ENCODE assay signal across 9 mouse cellular contexts in genomic region chr9:45936883-45937282, GRCm38 (mm10). TPM values are rescaled to one million over a fixed set of nuclear protein-coding genes. Genes with fewer than 3 reads are reported as not detected.
DNase-seq lines count a peak whose midpoint lies in the region; ATAC-seq and TF ChIP-seq lines count a peak whose summit lies in the region.
"Had no signal": no experiment of that assay in that cellular context is flagged by ENCODE, and none has a peak within 500 bp of the region (broad histone marks: within the 10 kb centered on the region; RNA-seq: fewer than 3 reads in every experiment).

No protein-coding gene starts in this region.

- no peaks in the 10 kb centered on the region for H3K9me3 ChIP-seq in midbrain, embryonic 10.5 days (replicated peaks)
- H3K9me3 ChIP-seq in midbrain, embryonic 15.5 days: no peaks in the 10 kb centered on the region
- H3K9me3 ChIP-seq in forebrain, embryonic 11.5 days (ENCODE audit: control insufficient read depth, low read length): no peaks in the 10 kb centered on the region
- no peaks in the 10 kb centered on the region for H3K9me3 ChIP-seq in hindbrain, embryonic 11.5 days (ENCODE audit: control insufficient read depth, low read length)
- H3K9me3 ChIP-seq: neural tube, embryonic 12.5 days had no signal

- 22% methylated on average over 3 of the region's 3 CpGs for WGBS in midbrain, embryonic 10.5 days
- WGBS in midbrain, embryonic 15.5 days: 24% methylated on average over 3 of the region's 3 CpGs
- whole genome bisulfite sequencing in forebrain, embryonic 11.5 days: 23% methylated on average over 3 of the region's 3 CpGs
- WGBS in hindbrain, embryonic 11.5 days: 29% methylated on average over 3 of the region's 3 CpGs

- TF ChIP-seq CTCF in brain, embryonic 14.5 days (IDR thresholded peaks at IDR 0.05; ENCODE audit: borderline replicate concordance, extremely low read depth, insufficient read depth, insufficient read length): peak; percentile 70; the same call in 1 of the 2 replicates

- H3K27me3 ChIP-seq in midbrain, embryonic 10.5 days (ENCODE audit: low read depth, poor library complexity, severe bottlenecking): peaks cover 11% of the 10 kb centered on the region
- no peaks in the 10 kb centered on the region for H3K27me3 ChIP-seq in midbrain, embryonic 15.5 days (replicated peaks)
- peaks cover 2% of the 10 kb centered on the region; the same call in 1 of the 2 replicates for H3K27me3 ChIP-seq in forebrain, embryonic 11.5 days (ENCODE audit: control insufficient read depth, insufficient read depth, low read length)
- no peaks in the 10 kb centered on the region for H3K27me3 ChIP-seq in hindbrain, embryonic 11.5 days (ENCODE audit: control insufficient read depth, insufficient read depth, low read length)
- H3K27me3 ChIP-seq in splenic B cell, adult 2 months (ENCODE audit: control insufficient read depth, insufficient read depth, low read length, poor library complexity, severe bottlenecking): no peaks in the 10 kb centered on the region
- H3K27me3 ChIP-seq: neural tube, embryonic 12.5 days had no signal

- TF ChIP-seq POLR2A in brain, embryonic 14.5 days (IDR thresholded peaks at IDR 0.05; ENCODE audit: borderline replicate concordance, extremely low read depth, insufficient read depth, insufficient read length, poor library complexity, severe bottlenecking): no peak

- H3K4me3 ChIP-seq in midbrain, embryonic 10.5 days: no peak overlapping the region
- H3K4me3 ChIP-seq in midbrain, embryonic 15.5 days: no peak overlapping the region
- H3K4me3 ChIP-seq in forebrain, embryonic 11.5 days (ENCODE audit: low read depth, low read length): no peak overlapping the region
- no peak overlapping the region for H3K4me3 ChIP-seq in hindbrain, embryonic 11.5 days (ENCODE audit: low read depth, low read length)
- H3K4me3 ChIP-seq: neural tube, embryonic 12.5 days had no signal

- no peak overlapping the region for H3K27ac ChIP-seq in midbrain, embryonic 10.5 days (replicated peaks)
- H3K27ac ChIP-seq in midbrain, embryonic 15.5 days: no peak overlapping the region
- no peak overlapping the region for H3K27ac ChIP-seq in forebrain, embryonic 11.5 days (ENCODE audit: low read depth, low read length)
- H3K27ac ChIP-seq in hindbrain, embryonic 11.5 days (ENCODE audit: low read depth, low read length): no peak overlapping the region
- H3K27ac ChIP-seq: neural tube, embryonic 12.5 days had no signal

- no peak for ATAC-seq in midbrain, embryonic 15.5 days (replicated peaks)
- no peak; the same call in 1 of the 2 replicates for ATAC-seq in forebrain, embryonic 11.5 days (replicated peaks; ENCODE audit: low FRiP score)
- ATAC-seq in hindbrain, embryonic 11.5 days (ENCODE audit: low FRiP score): no peak

- no peak overlapping the region for H3K4me2 ChIP-seq in midbrain, embryonic 15.5 days
- H3K4me2 ChIP-seq in forebrain, embryonic 11.5 days (ENCODE audit: low read depth, low read length, severe bottlenecking): no peak overlapping the region
- no peak overlapping the region for H3K4me2 ChIP-seq in hindbrain, embryonic 11.5 days (replicated peaks; ENCODE audit: low read depth, low read length)

- peaks cover 31% of the 10 kb centered on the region for H3K36me3 ChIP-seq in midbrain, embryonic 10.5 days
- no peaks in the 10 kb centered on the region; the same call in 1 of the 2 replicates for H3K36me3 ChIP-seq in midbrain, embryonic 15.5 days (replicated peaks)
- H3K36me3 ChIP-seq in forebrain, embryonic 11.5 days (ENCODE audit: control insufficient read depth, insufficient read depth, low read length): no peaks in the 10 kb centered on the region
- no peaks in the 10 kb centered on the region for H3K36me3 ChIP-seq in hindbrain, embryonic 11.5 days (ENCODE audit: control insufficient read depth, insufficient read depth, low read length)
- H3K36me3 ChIP-seq in splenic B cell, adult 2 months (ENCODE audit: control insufficient read depth, insufficient read depth, low read length, poor library complexity, severe bottlenecking): peaks cover 11% of the 10 kb centered on the region

- H3K9ac ChIP-seq in midbrain, embryonic 15.5 days: no peak overlapping the region
- H3K9ac ChIP-seq in forebrain, embryonic 11.5 days (ENCODE audit: low read length): no peak overlapping the region
- H3K9ac ChIP-seq in hindbrain, embryonic 11.5 days (ENCODE audit: low read depth, low read length): no peak overlapping the region
- H3K9ac ChIP-seq: neural tube, embryonic 12.5 days had no signal

- peaks cover 16% of the 10 kb centered on the region for H3K4me1 ChIP-seq in midbrain, embryonic 10.5 days
- peaks cover 5% of the 10 kb centered on the region for H3K4me1 ChIP-seq in midbrain, embryonic 15.5 days
- H3K4me1 ChIP-seq in forebrain, embryonic 11.5 days (replicated peaks; ENCODE audit: control insufficient read depth, insufficient read depth, low read length): 0 out of 2 replicates have a peak, but pooled peaks cover 3% of the 10 kb centered on the region
- H3K4me1 ChIP-seq in hindbrain, embryonic 11.5 days (replicated peaks; ENCODE audit: control insufficient read depth, insufficient read depth, low read length): 0 out of 2 replicates have a peak, but pooled peaks cover 3% of the 10 kb centered on the region

- DNase-seq in midbrain, embryonic 10.5 days (ENCODE audit: low spot score): peak; percentile 50
- peak; percentile 75 for DNase-seq in brain, embryonic 14.5 days (ENCODE audit: low read depth)
- peak; percentile 69 for DNase-seq in forebrain, embryonic 11.5 days (ENCODE audit: low spot score)
- peak; percentile 65 for DNase-seq in hindbrain, embryonic 11.5 days (ENCODE audit: low spot score)
- peak; percentile 67 to 70 for DNase-seq in layer of hippocampus, postnatal 10 days (ENCODE audit: low spot score in 2 of 2)
- peak; percentile 83 to 84 for DNase-seq in lung, postnatal 4 days
- DNase-seq in splenic B cell, adult 2 months (ENCODE audit: low read depth, low spot score): peak; percentile 75

RNA-seq across cellular contexts. Expression of gene Tagln, which starts 1.0 kb away (rescaled TPM):
- polyA plus RNA-seq in midbrain, embryonic 10.5 days (2016; fragmentation: Nextera tagmentation; extraction: Ambion mirVana): 25.5 and 28.8 TPM in 2 replicates
- polyA plus RNA-seq in midbrain, embryonic 15.5 days (2015; fragmentation: Nextera tagmentation; extraction: Ambion mirVana): 5.3 and 5.7 TPM in 2 replicates
- 5.7 and 7.3 TPM in 2 replicates for polyA plus RNA-seq in brain, embryonic 14.5 days (2012; rRNA removed)
- polyA plus RNA-seq in forebrain, embryonic 11.5 days (2014; fragmentation: Nextera tagmentation; extraction: Ambion mirVana): 22.0 and 26.5 TPM in 2 replicates
- polyA plus RNA-seq in hindbrain, embryonic 11.5 days (2014; fragmentation: Nextera tagmentation; extraction: Ambion mirVana): 19.6 and 28.8 TPM in 2 replicates
- total RNA-seq in layer of hippocampus, postnatal 10 days (2021): 10 to 100 TPM; 12.1 TPM

RNA-seq across cellular contexts. Expression of gene Sidt2, which starts 18.2 kb away (rescaled TPM):
- polyA plus RNA-seq in midbrain, embryonic 10.5 days (2016; fragmentation: Nextera tagmentation; extraction: Ambion mirVana): 23.7 and 27.3 TPM in 2 replicates
- 51.9 and 52.8 TPM in 2 replicates for polyA plus RNA-seq in midbrain, embryonic 15.5 days (2015; fragmentation: Nextera tagmentation; extraction: Ambion mirVana)
- polyA plus RNA-seq in brain, embryonic 14.5 days (2012; rRNA removed): 85.4 and 101 TPM in 2 replicates
- polyA plus RNA-seq in forebrain, embryonic 11.5 days (2014; fragmentation: Nextera tagmentation; extraction: Ambion mirVana): 21.2 and 28.5 TPM in 2 replicates
- 23.4 and 23.6 TPM in 2 replicates for polyA plus RNA-seq in hindbrain, embryonic 11.5 days (2014; fragmentation: Nextera tagmentation; extraction: Ambion mirVana)
- total RNA-seq in layer of hippocampus, postnatal 10 days (2021): 100 to 1,000 TPM; 113 to 114 TPM

RNA-seq across cellular contexts. Expression of gene Rnf214, which starts 30.2 kb away (rescaled TPM):
- polyA plus RNA-seq in midbrain, embryonic 10.5 days (2016; fragmentation: Nextera tagmentation; extraction: Ambion mirVana): 70.2 and 81.9 TPM in 2 replicates
- 106 and 112 TPM in 2 replicates for polyA plus RNA-seq in midbrain, embryonic 15.5 days (2015; fragmentation: Nextera tagmentation; extraction: Ambion mirVana)
- polyA plus RNA-seq in brain, embryonic 14.5 days (2012; rRNA removed): 50.6 and 68.0 TPM in 2 replicates
- 80.6 and 90.6 TPM in 2 replicates for polyA plus RNA-seq in forebrain, embryonic 11.5 days (2014; fragmentation: Nextera tagmentation; extraction: Ambion mirVana)
- 81.4 and 109 TPM in 2 replicates for polyA plus RNA-seq in hindbrain, embryonic 11.5 days (2014; fragmentation: Nextera tagmentation; extraction: Ambion mirVana)
- total RNA-seq in layer of hippocampus, postnatal 10 days (2021): 10 to 100 TPM; 69.2 to 70.6 TPM

RNA-seq across cellular contexts. Expression of gene Pcsk7, which starts 30.6 kb away (rescaled TPM):
- polyA plus RNA-seq in midbrain, embryonic 10.5 days (2016; fragmentation: Nextera tagmentation; extraction: Ambion mirVana): 18.7 and 23.4 TPM in 2 replicates
- polyA plus RNA-seq in midbrain, embryonic 15.5 days (2015; fragmentation: Nextera tagmentation; extraction: Ambion mirVana): 26.0 and 27.5 TPM in 2 replicates
- polyA plus RNA-seq in brain, embryonic 14.5 days (2012; rRNA removed): 40.3 and 48.7 TPM in 2 replicates
- 17.9 and 18.8 TPM in 2 replicates for polyA plus RNA-seq in forebrain, embryonic 11.5 days (2014; fragmentation: Nextera tagmentation; extraction: Ambion mirVana)
- polyA plus RNA-seq in hindbrain, embryonic 11.5 days (2014; fragmentation: Nextera tagmentation; extraction: Ambion mirVana): 13.3 and 15.7 TPM in 2 replicates
- total RNA-seq in layer of hippocampus, postnatal 10 days (2021): 10 to 100 TPM; 26.1 to 31.0 TPM
